15 mouse cellular contexts compared by ENCODE assay signal in genomic region chr1:40059122-40059774, GRCm38 (mm10). TPM values are rescaled to one million over a fixed set of nuclear protein-coding genes. Genes with fewer than 3 reads are reported as not detected.
DNase-seq lines count a peak whose midpoint lies in the region; ATAC-seq lines count a peak whose summit lies in the region.
"Had no signal": no experiment of that assay in that cellular context is flagged by ENCODE, and none has a peak within 500 bp of the region (broad histone marks: within the 10 kb centered on the region; RNA-seq: fewer than 3 reads in every experiment).

No protein-coding gene starts in this region.

- no peaks in the 10 kb centered on the region for H3K9me3 ChIP-seq in midbrain, embryonic 11.5 days (ENCODE audit: control insufficient read depth, low read length)
- H3K9me3 ChIP-seq in midbrain, embryonic 15.5 days: no peaks in the 10 kb centered on the region
- H3K9me3 ChIP-seq in forebrain, embryonic 16.5 days (ENCODE audit: control insufficient read depth, low read length): no peaks in the 10 kb centered on the region
- H3K9me3 ChIP-seq: G1E; limb, embryonic 15.5 days; stomach, embryonic 15.5 days had no signal

- H3K27ac ChIP-seq in midbrain, embryonic 11.5 days (ENCODE audit: low read depth, low read length): no peak overlapping the region
- no peak overlapping the region for H3K27ac ChIP-seq in midbrain, embryonic 15.5 days
- H3K27ac ChIP-seq in forebrain, embryonic 16.5 days (ENCODE audit: low read length): no peak overlapping the region
- H3K27ac ChIP-seq: limb, embryonic 15.5 days; stomach, embryonic 15.5 days had no signal

- ATAC-seq in midbrain, embryonic 11.5 days (ENCODE audit: low FRiP score): no peak
- no peak for ATAC-seq in midbrain, embryonic 15.5 days (replicated peaks)
- ATAC-seq in forebrain, embryonic 16.5 days: no peak

- 0 out of 2 replicates have a peak, but pooled peaks cover 2% of the 10 kb centered on the region for H3K4me1 ChIP-seq in midbrain, embryonic 11.5 days (ENCODE audit: control insufficient read depth, insufficient read depth, low read length)
- no peaks in the 10 kb centered on the region for H3K4me1 ChIP-seq in midbrain, embryonic 15.5 days
- no peaks in the 10 kb centered on the region for H3K4me1 ChIP-seq in forebrain, embryonic 16.5 days (replicated peaks; ENCODE audit: control insufficient read depth, insufficient read depth, low read length)
- H3K4me1 ChIP-seq: limb, embryonic 15.5 days; megakaryocyte, embryonic 14.5 days had no signal

- whole genome bisulfite sequencing in midbrain, embryonic 11.5 days: 84% methylated on average over 4 of the region's 4 CpGs
- 85% methylated on average over 4 of the region's 4 CpGs for WGBS in midbrain, embryonic 15.5 days
- WGBS in forebrain, embryonic 16.5 days: 77% methylated on average over 4 of the region's 4 CpGs

- no peak overlapping the region for H3K4me2 ChIP-seq in midbrain, embryonic 11.5 days
- no peak overlapping the region for H3K4me2 ChIP-seq in midbrain, embryonic 15.5 days
- H3K4me2 ChIP-seq in forebrain, embryonic 16.5 days (ENCODE audit: low read length): no peak overlapping the region
- H3K4me2 ChIP-seq: limb, embryonic 15.5 days; stomach, embryonic 15.5 days had no signal

- H3K36me3 ChIP-seq in midbrain, embryonic 11.5 days (ENCODE audit: control insufficient read depth, insufficient read depth, low read length): no peaks in the 10 kb centered on the region
- H3K36me3 ChIP-seq in midbrain, embryonic 15.5 days (replicated peaks): no peaks in the 10 kb centered on the region
- no peaks in the 10 kb centered on the region for H3K36me3 ChIP-seq in forebrain, embryonic 16.5 days (ENCODE audit: control insufficient read depth, insufficient read depth)
- H3K36me3 ChIP-seq: G1E; limb, embryonic 15.5 days; stomach, embryonic 15.5 days had no signal

- H3K4me3 ChIP-seq in midbrain, embryonic 11.5 days (ENCODE audit: low read depth, low read length): no peak overlapping the region
- no peak overlapping the region for H3K4me3 ChIP-seq in midbrain, embryonic 15.5 days
- no peak overlapping the region for H3K4me3 ChIP-seq in forebrain, embryonic 16.5 days (replicated peaks; ENCODE audit: low read length)
- H3K4me3 ChIP-seq: limb, embryonic 15.5 days; megakaryocyte, embryonic 14.5 days; stomach, embryonic 15.5 days had no signal

- peak; percentile 33 for DNase-seq in midbrain, embryonic 11.5 days (ENCODE audit: low spot score, missing footprints)
- peak; percentile 52 to 54 for DNase-seq in heart, adult 9 months (ENCODE audit: low spot score in 2 of 2)
- DNase-seq in lung, postnatal 10 days: peak; percentile 50
- DNase-seq in embryo, embryonic 11 days: no peak
- DNase-seq in MN1 (ENCODE audit: low spot score): no peak
- DNase-seq in layer of hippocampus, adult 11-12 months (ENCODE audit: low spot score): no peak
- DNase-seq: kidney, adult 18-20 months; layer of hippocampus, adult 9-11 months had no signal

- H3K27me3 ChIP-seq in midbrain, embryonic 11.5 days (ENCODE audit: control insufficient read depth, insufficient read depth, low read length): no peaks in the 10 kb centered on the region
- no peaks in the 10 kb centered on the region for H3K27me3 ChIP-seq in midbrain, embryonic 15.5 days (replicated peaks)
- H3K27me3 ChIP-seq in forebrain, embryonic 16.5 days (replicated peaks; ENCODE audit: control insufficient read depth, insufficient read depth, low read length): no peaks in the 10 kb centered on the region
- H3K27me3 ChIP-seq: limb, embryonic 15.5 days; stomach, embryonic 15.5 days had no signal

- H3K9ac ChIP-seq in midbrain, embryonic 11.5 days (ENCODE audit: low read length): no peak overlapping the region
- H3K9ac ChIP-seq in midbrain, embryonic 15.5 days: no peak overlapping the region
- H3K9ac ChIP-seq in forebrain, embryonic 16.5 days (replicated peaks; ENCODE audit: low read depth, low read length): no peak overlapping the region
- H3K9ac ChIP-seq: limb, embryonic 15.5 days; stomach, embryonic 15.5 days had no signal

RNA-seq across cellular contexts. Expression of gene Il1r2, which starts 14.6 kb away (rescaled TPM):
- polyA plus RNA-seq in midbrain, embryonic 11.5 days (2014; fragmentation: Nextera tagmentation; extraction: Ambion mirVana): 0.15 and 0.27 TPM in 2 replicates
- polyA plus RNA-seq in midbrain, embryonic 15.5 days (2015; fragmentation: Nextera tagmentation; extraction: Ambion mirVana): 0.50 and 0.56 TPM in 2 replicates
- 0.20 and 0.51 TPM in 2 replicates for polyA plus RNA-seq in forebrain, embryonic 16.5 days (2015; fragmentation: Nextera tagmentation; extraction: Ambion mirVana)
- polyA plus RNA-seq: G1E; neural tube, embryonic 11.5 days had no signal

Comparison
In these comparisons a context has a peak if more than half of its experiments do, and no peak if none do; other contexts are left out.
1. DNase-seq: peak in midbrain, embryonic 11.5 days (single experiment), heart, adult 9 months (2 of 2) and lung, postnatal 10 days (single experiment); none in embryo, embryonic 11 days (single experiment), MN1 (single experiment) and layer of hippocampus, adult 11-12 months (single experiment).